Mouse (Mus musculus) ES-E14 (cell line): Measurements from ENCODE around the gene Msi2. TPM values are rescaled to one million over a fixed set of nuclear protein-coding genes. Genes with fewer than 3 reads are reported as not detected.

Experiments
- DNase-seq: peaks from one replicate; pipeline ENCODE4 v3.0.0-alpha.2; 2013; ENCODE audit warnings: low read depth, low spot score
- H3K27ac ChIP-seq: 2 replicates; pipeline ENCODE4 v1.5.1; 2012; ENCODE audit warnings: low read depth, mild to moderate bottlenecking, low read length, moderate library complexity, mixed read lengths; ENCODE audit not compliant: poor library complexity, insufficient read depth, severe bottlenecking
- H3K36me3 ChIP-seq: 2 replicates; pipeline ENCODE4 v1.6.1; 2012; ENCODE audit warnings: mild to moderate bottlenecking, low read length, moderate library complexity, mixed read lengths; ENCODE audit not compliant: control insufficient read depth, poor library complexity, insufficient read depth, severe bottlenecking
- H3K4me1 ChIP-seq, 2 experiments: fragments of 150-350 bp in 1 of 2; sonication (generic) in 1 of 2; 2 replicates each; pipeline ENCODE4 v1.6.1; 2012; ENCODE audit warnings: low read length in 2 of 2, mild to moderate bottlenecking in 1 of 2, mixed read lengths in 1 of 2; ENCODE audit not compliant: control insufficient read depth in 2 of 2, insufficient read depth in 2 of 2, poor library complexity in 1 of 2
- H3K4me3 ChIP-seq, 2 experiments: fragments of 150-350 bp in 1 of 2; sonication (generic) in 1 of 2; 2 replicates each; pipeline ENCODE4 v1.5.1; 2012; ENCODE audit warnings: low read length in 2 of 2, low read depth in 1 of 2, mild to moderate bottlenecking in 1 of 2, mixed read lengths in 1 of 2; ENCODE audit not compliant: insufficient read depth in 1 of 2, poor library complexity in 1 of 2, severe bottlenecking in 1 of 2
- H3K9ac ChIP-seq: 2 replicates; pipeline ENCODE4 v1.6.1; 2012; ENCODE audit warnings: low read depth, mild to moderate bottlenecking, low read length, mixed read lengths; ENCODE audit not compliant: poor library complexity, insufficient read depth, severe bottlenecking
- H3K9me3 ChIP-seq: fragments of 150-350 bp; sonication (generic); 2 replicates; pipeline ENCODE4 v1.6.1; 2012; ENCODE audit warnings: low read depth, mild to moderate bottlenecking, low read length; ENCODE audit not compliant: control insufficient read depth, insufficient read depth
- CHD2 ChIP-seq: IDR thresholded peaks from 2 replicates; pipeline ENCODE4 v1.6.1; 2014; ENCODE audit warnings: mild to moderate bottlenecking, low read depth, low read length, inconsistent platforms
- HCFC1 ChIP-seq: IDR thresholded peaks from 2 replicates; pipeline ENCODE4 v1.6.1; 2012; ENCODE audit warnings: low read length, inconsistent platforms, borderline replicate concordance; ENCODE audit not compliant: insufficient read depth
- MAFK ChIP-seq: IDR thresholded peaks from 2 replicates; pipeline ENCODE4 v1.6.1; 2014; ENCODE audit warnings: mild to moderate bottlenecking, low read depth, low read length, inconsistent platforms; ENCODE audit not compliant: insufficient read depth
- ZC3H11A ChIP-seq: IDR thresholded peaks from 2 replicates; pipeline ENCODE4 v1.6.1; 2012; ENCODE audit warnings: low read depth, mild to moderate bottlenecking, inconsistent platforms, low read length, borderline replicate concordance
- ZNF384 ChIP-seq: IDR thresholded peaks from 2 replicates; pipeline ENCODE4 v1.6.1; 2012; ENCODE audit warnings: low read depth, low read length, inconsistent platforms
- in situ Hi-C, 2 experiments: fragments of 600-800 bp; cut with MboI; formaldehyde crosslinking; loops; one replicate each; pipeline ENCODE4 v1.15.1; 2025; ENCODE audit warnings: low sequenced_read_pairs in 2 of 2, inconsistent platforms in 1 of 2; ENCODE audit not compliant: unreplicated experiment in 2 of 2
- total RNA-seq: library from RNA; depleted of rRNA; stranded (reverse); fragments of 300-350 nt; gene quantifications from 2 replicates; pipeline ENCODE4 v1.2.3, GENCODE M21; 2012

Gene Msi2
- total RNA-seq, 1 experiment = 66.4 TPM

- H3K36me3 ChIP-seq = no peaks in the 10 kb centered on the region
- no peak for TF ChIP-seq ZC3H11A
- TF ChIP-seq CHD2 = no peak
- no peak for TF ChIP-seq HCFC1
- TF ChIP-seq MAFK = no peak
- TF ChIP-seq ZNF384 = no peak
- in situ Hi-C loops = no loop called here
- H3K9me3 ChIP-seq = no peaks in the 10 kb centered on the region
- H3K4me3 ChIP-seq = peak overlapping the region in 1 of 2 experiments; percentile 26; a peak in 1 of 4 replicates
- H3K27ac ChIP-seq = peak overlapping the region; percentile 33; the same call in 1 of the 2 replicates
- peak overlapping the region; percentile 56; the same call in 1 of the 2 replicates for H3K9ac ChIP-seq
- peaks cover 0 to 15% of the 10 kb centered on the region in 2 experiments; a peak in 2 of 4 replicates for H3K4me1 ChIP-seq
- peak; percentile 85 for DNase-seq
Measured at GRCm38 (mm10) chr11:88498491-88498890, 219.8 kb downstream of the Msi2 start.

- Histone ChIP-seq H3K9ac (no peak overlapping the region), H3K9me3 (no peaks in the 10 kb centered on the region), H3K4me3 (no peak overlapping the region), H3K27ac (no peak overlapping the region), H3K4me1 (peaks cover 0 to 10% of the 10 kb centered on the region in 2 experiments; a peak in 2 of 4 replicates), H3K36me3 (no peaks in the 10 kb centered on the region; the same call in 1 of the 2 replicates)
- DNase-seq = no peak
- TF ChIP-seq CHD2 = no peak
- TF ChIP-seq HCFC1 = no peak
- TF ChIP-seq MAFK = no peak
- no peak for TF ChIP-seq ZC3H11A
- no peak for TF ChIP-seq ZNF384
- in situ Hi-C loops = no loop called here
Measured at GRCm38 (mm10) chr11:88496460-88496859, 221.9 kb downstream of the Msi2 start.

- H3K9ac ChIP-seq = no peak overlapping the region
- H3K36me3 ChIP-seq = no peaks in the 10 kb centered on the region; the same call in 1 of the 2 replicates
- H3K9me3 ChIP-seq = no peaks in the 10 kb centered on the region
- TF ChIP-seq ZNF384 (no peak), CHD2 (no peak), HCFC1 (no peak)
- no peak for DNase-seq
- in situ Hi-C loops = no loop called here
- no peak overlapping the region for H3K4me3 ChIP-seq
- H3K27ac ChIP-seq = peak overlapping the region; percentile 6; the same call in 1 of the 2 replicates
- peaks cover 0 to 10% of the 10 kb centered on the region in 2 experiments; a peak in 2 of 4 replicates for H3K4me1 ChIP-seq
Measured at GRCm38 (mm10) chr11:88495759-88496158, 222.6 kb downstream of the Msi2 start.

GRCm38 (mm10) chr11:88495018-88495417 lies 223.3 kb downstream of the Msi2 start:
- Histone ChIP-seq H3K27ac (no peak overlapping the region), H3K4me3 (no peak overlapping the region), H3K9me3 (no peaks in the 10 kb centered on the region), H3K36me3 (no peaks in the 10 kb centered on the region; the same call in 1 of the 2 replicates), H3K4me1 (peaks cover 0 to 10% of the 10 kb centered on the region in 2 experiments; a peak in 2 of 4 replicates), H3K9ac (no peak overlapping the region)
- DNase-seq = no peak
- in situ Hi-C loops = no loop called here
- TF ChIP-seq ZC3H11A (no peak), MAFK (no peak)

GRCm38 (mm10) chr11:88493795-88494559 lies 224.3 kb downstream of the Msi2 start:
- no peak for DNase-seq
- peaks cover 3% of the 10 kb centered on the region; the same call in 1 of the 2 replicates for H3K36me3 ChIP-seq
- in situ Hi-C loops = no loop called here
- no peaks in the 10 kb centered on the region for H3K9me3 ChIP-seq
- H3K9ac ChIP-seq = no peak overlapping the region
- peaks cover 0 to 10% of the 10 kb centered on the region in 2 experiments; a peak in 2 of 4 replicates for H3K4me1 ChIP-seq
- H3K4me3 ChIP-seq = no peak overlapping the region
- TF ChIP-seq ZC3H11A (no peak), CHD2 (no peak), HCFC1 (no peak), MAFK (no peak), ZNF384 (no peak)
- H3K27ac ChIP-seq = no peak overlapping the region
